8 mouse cellular contexts compared by ENCODE assay signal in genomic region chr19:5797381-5798111, GRCm38 (mm10). TPM values are rescaled to one million over a fixed set of nuclear protein-coding genes. Genes with fewer than 3 reads are reported as not detected.
DNase-seq lines count a peak whose midpoint lies in the region; ATAC-seq and TF ChIP-seq lines count a peak whose summit lies in the region.

No protein-coding gene starts in this region.

- H3K27me3 ChIP-seq in liver, adult 2 months (ENCODE audit: control insufficient read depth, insufficient read depth, low read length), result no peaks in the 10 kb centered on the region
- H3K27me3 ChIP-seq in heart, embryonic 15.5 days, result no peaks in the 10 kb centered on the region
- no peaks in the 10 kb centered on the region for H3K27me3 ChIP-seq in liver, postnatal 0 days (ENCODE audit: insufficient read depth, low read length)

- peaks cover 9% of the 10 kb centered on the region; the same call in 1 of the 2 replicates for H3K4me1 ChIP-seq in liver, adult 2 months (ENCODE audit: control insufficient read depth, insufficient read depth, low read length)
- H3K4me1 ChIP-seq in brown adipose tissue, adult 24 weeks (ENCODE audit: control insufficient read depth, insufficient read depth, insufficient read length, low read length), result no peaks in the 10 kb centered on the region
- peaks cover 27% of the 10 kb centered on the region for H3K4me1 ChIP-seq in heart, embryonic 15.5 days (replicated peaks)
- H3K4me1 ChIP-seq in liver, postnatal 0 days (ENCODE audit: insufficient read depth), result peaks cover 23% of the 10 kb centered on the region; the same call in 1 of the 2 replicates

- 0 out of 2 replicates have a peak, but pooled peaks have one; percentile 21 for TF ChIP-seq EP300 in liver, postnatal 0 days (IDR thresholded peaks at IDR 0.05; ENCODE audit: low read depth)

- peaks cover 39% of the 10 kb centered on the region for H3K36me3 ChIP-seq in liver, adult 2 months (ENCODE audit: control insufficient read depth, insufficient read depth, low read length)
- peaks cover 41% of the 10 kb centered on the region for H3K36me3 ChIP-seq in heart, embryonic 15.5 days
- H3K36me3 ChIP-seq in liver, postnatal 0 days (replicated peaks; ENCODE audit: insufficient read depth, low read length), result peaks cover 62% of the 10 kb centered on the region

- no peak for ATAC-seq in heart, embryonic 15.5 days (replicated peaks; ENCODE audit: insufficient number of reproducible peaks, insufficient read depth, low FRiP score, low read depth)
- no peak for ATAC-seq in liver, postnatal 0 days

- peaks cover 8% of the 10 kb centered on the region; the same call in 1 of the 2 replicates for H3K79me2 ChIP-seq in liver, adult 2 months (ENCODE audit: control insufficient read depth, insufficient read depth, low read length)

- intact Hi-C loops in left cerebral cortex, postnatal 10 days (cut with DNase I), result no loop called here

- H3K4me3 ChIP-seq in liver, adult 2 months (ENCODE audit: insufficient read depth, low read depth, low read length), result peak overlapping the region; percentile 53
- peak overlapping the region; percentile 65 for H3K4me3 ChIP-seq in brown adipose tissue, adult 24 weeks (ENCODE audit: insufficient read depth, low read depth, low read length)
- H3K4me3 ChIP-seq in heart, embryonic 15.5 days, result peak overlapping the region; percentile 69
- peak overlapping the region; percentile 84 for H3K4me3 ChIP-seq in liver, postnatal 0 days (ENCODE audit: low read depth, low read length)

- no peak for TF ChIP-seq POLR2A in liver, adult 2 months (IDR thresholded peaks at IDR 0.05; ENCODE audit: extremely low read depth, insufficient read depth, low read length)

- H3K9ac ChIP-seq in liver, adult 2 months (ENCODE audit: low read depth, low read length), result peak overlapping the region; percentile 51
- H3K9ac ChIP-seq in heart, embryonic 15.5 days, result peak overlapping the region; percentile 77
- peak overlapping the region; percentile 50 for H3K9ac ChIP-seq in liver, postnatal 0 days (replicated peaks)

- TF ChIP-seq CTCF in liver, adult 2 months (IDR thresholded peaks at IDR 0.05; ENCODE audit: low read depth, low read length), result no peak
- no peak for TF ChIP-seq CTCF in liver, postnatal 0 days (IDR thresholded peaks at IDR 0.05; ENCODE audit: low read depth)

- no peak overlapping the region for H3K27ac ChIP-seq in liver, adult 2 months (replicated peaks; ENCODE audit: insufficient read depth, low read depth, low read length)
- H3K27ac ChIP-seq in brown adipose tissue, adult 24 weeks (replicated peaks; ENCODE audit: low read depth, low read length), result 0 out of 2 replicates have a peak overlapping the region, but pooled peaks have one; percentile 24
- peak overlapping the region; percentile 68 for H3K27ac ChIP-seq in heart, embryonic 15.5 days
- H3K27ac ChIP-seq in liver, postnatal 0 days (ENCODE audit: low read depth), result peak overlapping the region; percentile 70

- DNase-seq in liver, adult 2 months (ENCODE audit: extremely low read depth, low read depth, low spot score), result peak; percentile 47
- DNase-seq in liver, result no peak
- DNase-seq in liver, postnatal 0 days, result peak; percentile 17
- DNase-seq in right cerebral cortex, adult 18-20 months, result no peak
- no peak for DNase-seq in left cerebral cortex, adult 11 months (ENCODE audit: low spot score)
- DNase-seq in left cerebral cortex, postnatal 10 days (ENCODE audit: extremely low spot score in 1 of 2, low spot score in 2 of 2), result no peak

- peak overlapping the region; percentile 90 for H3K4me2 ChIP-seq in heart, embryonic 15.5 days
- peak overlapping the region; percentile 73 for H3K4me2 ChIP-seq in liver, postnatal 0 days (ENCODE audit: low read depth, low read length)

- WGBS in liver, adult 2 months, result 3% methylated on average over 7 of the region's 7 CpGs
- WGBS in heart, embryonic 15.5 days, result 8% methylated on average over 7 of the region's 7 CpGs
- WGBS in liver, postnatal 0 days (ENCODE audit: insufficient replicate concordance), result 32% methylated on average over 7 of the region's 7 CpGs

- H3K9me3 ChIP-seq in heart, embryonic 15.5 days (replicated peaks), result no peaks in the 10 kb centered on the region
- H3K9me3 ChIP-seq in liver, postnatal 0 days (ENCODE audit: low read length), result no peaks in the 10 kb centered on the region

RNA-seq across cellular contexts. Expression of gene Scyl1, which starts 26.3 kb away (rescaled TPM):
- total RNA-seq in liver, adult 2 months (2014; rRNA removed), result 28.9 and 35.9 TPM in 2 replicates
- polyA plus RNA-seq in liver, adult 2 months (2012; rRNA removed), result 40.9 and 46.6 TPM in 2 replicates
- polyA plus RNA-seq in brown adipose tissue, adult 24 weeks (2012; ENCODE audit: insufficient read depth, insufficient read length, missing spikeins), result 49.2 and 54.3 TPM in 2 replicates
- polyA plus RNA-seq in heart, embryonic 15.5 days (2015; fragmentation: Nextera tagmentation; extraction: Ambion mirVana), result 53.5 and 65.9 TPM in 2 replicates
- polyA plus RNA-seq in liver, postnatal 0 days (2015; fragmentation: Nextera tagmentation; extraction: Ambion mirVana), result 16.9 and 17.0 TPM in 2 replicates
- 10 to 100 TPM; 79.4 to 82.8 TPM for total RNA-seq in left cerebral cortex, postnatal 10 days (2021)

RNA-seq across cellular contexts. Expression of gene Ltbp3, which starts 56.8 kb away (rescaled TPM):
- total RNA-seq in liver, adult 2 months (2014; rRNA removed), result 1.2 and 2.1 TPM in 2 replicates
- 3.4 and 3.6 TPM in 2 replicates for polyA plus RNA-seq in liver, adult 2 months (2012; rRNA removed)
- polyA plus RNA-seq in brown adipose tissue, adult 24 weeks (2012; ENCODE audit: insufficient read depth, insufficient read length, missing spikeins), result 59.4 and 101 TPM in 2 replicates
- 26.6 and 43.3 TPM in 2 replicates for polyA plus RNA-seq in heart, embryonic 15.5 days (2015; fragmentation: Nextera tagmentation; extraction: Ambion mirVana)
- 1.3 and 1.4 TPM in 2 replicates for polyA plus RNA-seq in liver, postnatal 0 days (2015; fragmentation: Nextera tagmentation; extraction: Ambion mirVana)
- total RNA-seq in left cerebral cortex, postnatal 10 days (2021), result 10 to 100 TPM; 19.9 to 21.4 TPM

Comparison
In these comparisons a context has a peak if more than half of its experiments do, and no peak if none do; other contexts are left out.
1. DNase-seq: peak in liver, adult 2 months (single experiment) and liver, postnatal 0 days (single experiment); none in liver (single experiment), right cerebral cortex, adult 18-20 months (single experiment), left cerebral cortex, adult 11 months (single experiment) and left cerebral cortex, postnatal 10 days (0 of 2).
2. Peak in every context shown above with its lines, with median percentiles within 50 percentile points of each other: H3K4me3 ChIP-seq and H3K9ac ChIP-seq.